Mouse (Mus musculus) kidney, postnatal 36 days (tissue): ENCODE data around the gene Ctsl.

Experiments
- DNase-seq, 2 experiments: peaks; one replicate each; pipeline ENCODE4 v3.0.0; 2021 to 2022; ENCODE audit warnings: mixed read lengths in 2 of 2

Ctsl gene

DNA sequence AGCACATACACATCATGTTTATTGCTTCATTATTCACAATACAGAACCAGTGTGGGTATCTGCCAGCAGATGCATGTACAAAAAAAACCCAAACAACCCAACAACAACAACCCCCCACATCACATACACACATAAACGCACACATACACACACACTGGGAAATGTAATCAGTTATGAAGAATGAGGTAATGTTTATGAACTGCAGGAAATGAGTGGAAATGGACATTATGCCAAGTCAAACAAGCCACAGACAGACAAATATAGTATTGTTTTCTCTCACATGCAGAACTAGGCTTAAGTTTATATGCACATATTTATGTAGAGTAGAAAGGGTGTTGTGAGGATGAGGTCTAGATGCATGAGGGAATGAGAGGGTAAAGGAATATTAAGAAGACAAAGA, 59.4 kb downstream of the Ctsl start:
- no peak for DNase-seq

DNA sequence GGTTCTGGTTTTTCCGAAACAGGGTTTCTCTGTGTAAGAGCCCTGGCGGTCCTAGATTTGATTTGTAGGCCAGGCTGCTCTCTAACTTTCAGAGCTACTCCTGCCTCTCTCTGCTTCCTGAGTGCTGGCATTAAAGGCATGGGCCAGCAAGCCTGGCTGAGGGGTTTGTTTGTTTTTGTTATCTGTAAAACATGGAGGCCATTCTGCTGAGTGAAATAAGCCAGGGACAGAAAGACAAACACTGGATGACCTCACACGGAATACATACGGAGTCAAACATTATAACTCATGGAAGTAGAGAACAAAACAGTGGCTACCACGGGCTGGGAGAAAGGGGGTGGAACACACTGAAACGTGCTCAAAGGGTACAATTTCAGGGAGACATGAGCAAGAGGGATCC, 60.1 kb downstream of the Ctsl start:
- no peak for DNase-seq

DNA sequence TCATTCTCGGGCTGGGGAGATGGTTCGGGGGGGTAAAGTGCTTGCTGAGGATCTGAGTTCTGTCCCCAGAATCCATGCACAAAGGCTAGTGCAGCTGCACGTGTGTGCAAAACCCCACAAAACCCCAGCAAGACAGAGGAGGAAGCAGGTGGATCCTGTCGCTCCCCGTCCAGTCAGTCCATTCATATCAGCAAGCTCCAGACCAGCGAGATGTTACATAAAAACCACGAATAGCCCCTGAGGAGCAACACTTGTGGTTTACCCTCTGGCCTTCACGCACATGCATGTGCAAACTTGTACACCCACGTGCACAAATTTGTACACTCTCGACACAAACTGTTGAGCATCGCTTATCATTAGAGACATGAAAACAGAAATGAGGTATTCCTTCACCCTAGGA, 60.8 kb downstream of the Ctsl start:
- DNase-seq, result no peak
